Comparison of ENCODE assay signal across 8 mouse cellular contexts in the genomic region with DNA sequence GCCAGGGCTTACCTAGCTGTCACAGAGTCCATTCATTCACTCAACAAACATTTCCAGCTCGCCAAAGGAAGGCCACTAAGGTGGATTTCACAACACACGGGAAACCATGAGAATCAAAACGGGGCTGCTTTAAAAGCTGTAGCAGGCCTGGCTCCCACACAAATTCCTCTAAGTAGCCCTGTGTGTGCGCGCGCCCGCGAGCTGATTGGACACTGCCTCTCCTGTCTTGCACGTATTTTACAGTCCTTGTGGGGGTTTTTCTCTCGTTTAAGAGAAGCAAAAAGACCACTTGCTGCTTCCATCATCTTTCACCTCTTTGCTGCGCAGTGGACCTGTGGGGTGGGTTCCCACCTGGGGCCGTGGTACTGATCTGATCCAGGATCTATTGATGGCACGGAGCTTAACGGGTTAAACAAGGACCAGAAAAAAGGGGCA.
DNase-seq lines count a peak whose midpoint lies in the region; ATAC-seq and TF ChIP-seq lines count a peak whose summit lies in the region.

No protein-coding gene starts in this region.

- H3K9me3 ChIP-seq in midbrain, embryonic 11.5 days (ENCODE audit: control insufficient read depth, low read length): no peaks in the 10 kb centered on the region

- H3K4me2 ChIP-seq in midbrain, embryonic 11.5 days: peak overlapping the region; percentile 85

- intact Hi-C loops in left cerebral cortex, postnatal 4 days (cut with DNase I): no loop called here

- no peaks in the 10 kb centered on the region for H3K27me3 ChIP-seq in kidney, adult 2 months (replicated peaks; ENCODE audit: control insufficient read depth, insufficient read depth, low read length)
- H3K27me3 ChIP-seq in midbrain, embryonic 11.5 days (ENCODE audit: control insufficient read depth, insufficient read depth, low read length): no peaks in the 10 kb centered on the region

- no peak for TF ChIP-seq CTCF in kidney, adult 2 months (conservative IDR thresholded peaks at IDR 0.05; ENCODE audit: insufficient read depth, insufficient read length, low read depth, low read length)

- H3K9ac ChIP-seq in midbrain, embryonic 11.5 days (ENCODE audit: low read length): peak overlapping the region; percentile 62

- H3K4me3 ChIP-seq in kidney, adult 2 months (ENCODE audit: insufficient read depth, low read depth, low read length): peak overlapping the region; percentile 45; the same call in 1 of the 2 replicates
- peak overlapping the region; percentile 36 for H3K4me3 ChIP-seq in midbrain, embryonic 11.5 days (ENCODE audit: low read depth, low read length)

- peak overlapping the region; percentile 64 for H3K27ac ChIP-seq in kidney, adult 2 months (ENCODE audit: insufficient read depth, low read depth, low read length)
- no peak overlapping the region for H3K27ac ChIP-seq in midbrain, embryonic 11.5 days (ENCODE audit: low read depth, low read length)

- peak; percentile 59 for DNase-seq in adrenal gland, postnatal 10 days
- peak; percentile 54 to 65 for DNase-seq in cerebellum, postnatal 36 days
- DNase-seq in gonadal fat pad, adult 2 months (ENCODE audit: low read depth): peak; percentile 71
- peak; percentile 65 for DNase-seq in kidney, adult 2 months
- peak; percentile 39 for DNase-seq in left cerebral cortex, postnatal 4 days
- DNase-seq in midbrain, embryonic 11.5 days (ENCODE audit: low spot score, missing footprints): peak; percentile 89
- peak; percentile 63 for DNase-seq in yolk sac, embryonic 10.5 days (ENCODE audit: low spot score)

- peak; percentile 53 for ATAC-seq in midbrain, embryonic 11.5 days (ENCODE audit: low FRiP score)
- ATAC-seq in granulocyte monocyte progenitor cell, adult 5-6 weeks (replicated peaks; ENCODE audit: poor library complexity, severe bottlenecking): no peak

- 6% methylated on average over 14 of the region's 14 CpGs for WGBS in kidney, adult 2 months
- WGBS in midbrain, embryonic 11.5 days: 4% methylated on average over 14 of the region's 14 CpGs

- peaks cover 5% of the 10 kb centered on the region; the same call in 1 of the 2 replicates for H3K4me1 ChIP-seq in kidney, adult 2 months (ENCODE audit: control insufficient read depth, insufficient read depth, low read length)
- peaks cover 9% of the 10 kb centered on the region for H3K4me1 ChIP-seq in midbrain, embryonic 11.5 days (ENCODE audit: control insufficient read depth, insufficient read depth, low read length)

- no peaks in the 10 kb centered on the region for H3K36me3 ChIP-seq in kidney, adult 2 months (ENCODE audit: control insufficient read depth, insufficient read depth, low read length)
- H3K36me3 ChIP-seq in midbrain, embryonic 11.5 days (ENCODE audit: control insufficient read depth, insufficient read depth, low read length): no peaks in the 10 kb centered on the region

- TF ChIP-seq POLR2A in kidney, adult 2 months (IDR thresholded peaks at IDR 0.05; ENCODE audit: low read depth, low read length): no peak

Comparison
In these comparisons a context has a peak if more than half of its experiments do, and no peak if none do; other contexts are left out.
1. DNase-seq: peak in every context shown above with its lines; median percentile 89 in midbrain, embryonic 11.5 days; 71 in gonadal fat pad, adult 2 months; 65 in kidney, adult 2 months; 63 in yolk sac, embryonic 10.5 days; 60 in cerebellum, postnatal 36 days; 59 in adrenal gland, postnatal 10 days; 39 in left cerebral cortex, postnatal 4 days.